Mouse (Mus musculus) c-Kit-positive CD71-negative TER-119-negative erythroid progenitor cells, embryonic 14.5 days (primary cell): Measurements from ENCODE around the gene Map4k5.

Experiments used
- DNase-seq: peaks from one replicate; pipeline ENCODE4 v3.0.0-alpha.2; 2013; ENCODE audit warnings: low read depth

Gene Map4k5

DNA sequence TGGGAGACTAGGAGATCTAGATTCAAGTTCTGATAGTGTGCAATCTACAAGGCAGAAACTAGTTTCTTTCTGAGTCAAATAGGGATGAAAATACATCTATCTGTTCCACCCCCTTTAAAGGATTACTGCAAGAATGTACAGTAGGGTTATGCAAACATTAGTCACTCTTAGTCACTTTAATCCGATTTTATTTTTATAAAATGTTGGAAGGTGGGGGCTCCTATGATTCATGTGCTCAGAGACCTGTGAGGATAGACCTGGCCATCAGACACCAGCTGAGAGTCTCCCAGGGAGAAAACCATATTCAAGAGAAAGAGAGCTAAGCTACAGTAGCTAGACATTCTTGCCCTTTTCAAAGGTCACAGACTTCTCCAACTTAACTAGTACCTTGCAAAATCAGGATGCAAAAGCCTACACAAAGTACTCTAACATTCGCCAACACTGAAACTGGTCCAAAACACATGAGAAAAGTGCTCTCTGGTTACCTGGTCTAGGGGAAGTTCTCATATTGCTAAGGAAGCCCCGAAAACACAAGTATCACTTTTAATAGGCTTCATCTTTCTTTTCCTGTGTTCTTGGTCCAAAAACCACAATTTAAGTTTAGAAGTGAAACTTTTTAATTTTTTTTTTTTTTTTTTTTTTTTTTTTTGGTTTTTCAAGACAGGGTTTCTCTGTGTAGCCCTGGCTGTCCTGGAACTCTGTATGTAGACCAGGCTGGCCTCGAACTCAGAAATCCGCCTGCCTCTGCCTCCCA, 7.7 kb downstream of the Map4k5 start:
- no peak for DNase-seq

DNA sequence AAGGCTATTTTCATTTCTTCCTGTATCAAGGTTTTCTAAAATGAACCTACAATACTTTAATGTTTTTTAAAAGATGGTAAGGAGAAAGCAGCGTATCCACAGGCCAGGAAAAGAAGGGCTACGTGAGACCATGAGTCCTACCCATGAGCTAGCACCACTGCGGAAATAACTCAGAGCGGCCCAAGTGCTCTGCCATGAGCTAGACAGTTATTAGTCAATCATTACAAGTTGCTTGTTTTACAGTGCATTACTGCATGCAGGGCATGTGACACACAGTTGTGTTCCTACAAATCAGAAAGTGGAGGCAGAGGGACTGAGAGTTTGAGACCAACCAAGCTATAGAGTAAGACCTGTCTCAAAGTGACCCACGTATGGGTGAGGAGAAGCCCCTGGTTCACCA, 8.9 kb downstream of the Map4k5 start:
- no peak for DNase-seq

DNA sequence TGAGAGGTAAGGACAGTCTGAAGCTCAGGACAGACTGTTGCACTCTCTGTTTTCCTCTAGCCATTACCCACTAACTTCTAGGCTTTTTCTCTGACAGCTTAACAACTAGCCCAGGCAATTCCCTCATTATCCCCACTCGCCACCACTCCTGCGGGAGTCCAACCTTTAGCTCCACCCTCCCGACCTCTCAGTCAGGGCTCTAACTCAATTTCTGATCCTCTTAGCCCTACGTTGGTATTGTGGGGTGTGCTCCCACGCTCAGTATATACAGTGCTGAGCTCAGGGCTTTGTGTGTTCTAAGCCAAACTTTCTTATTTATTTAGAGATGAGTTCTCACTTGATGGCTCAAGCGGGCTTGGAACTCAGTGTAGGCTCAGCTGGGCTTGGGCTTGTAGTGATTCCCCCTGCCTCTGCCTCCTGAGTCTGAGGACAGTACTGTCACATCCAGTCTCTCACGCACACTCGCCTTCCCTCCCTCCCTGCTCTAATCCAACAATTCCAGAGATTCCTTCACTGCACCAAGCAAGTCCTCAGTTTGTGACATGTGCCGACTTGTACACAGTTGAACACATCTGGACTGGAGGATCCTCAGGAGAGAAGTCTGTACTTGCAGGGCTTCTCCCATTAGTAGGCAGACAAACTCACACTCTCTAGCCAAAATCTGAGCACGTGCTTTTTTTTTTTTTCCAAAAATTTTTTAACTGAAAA, 11.6 kb downstream of the Map4k5 start:
- no peak for DNase-seq

DNA sequence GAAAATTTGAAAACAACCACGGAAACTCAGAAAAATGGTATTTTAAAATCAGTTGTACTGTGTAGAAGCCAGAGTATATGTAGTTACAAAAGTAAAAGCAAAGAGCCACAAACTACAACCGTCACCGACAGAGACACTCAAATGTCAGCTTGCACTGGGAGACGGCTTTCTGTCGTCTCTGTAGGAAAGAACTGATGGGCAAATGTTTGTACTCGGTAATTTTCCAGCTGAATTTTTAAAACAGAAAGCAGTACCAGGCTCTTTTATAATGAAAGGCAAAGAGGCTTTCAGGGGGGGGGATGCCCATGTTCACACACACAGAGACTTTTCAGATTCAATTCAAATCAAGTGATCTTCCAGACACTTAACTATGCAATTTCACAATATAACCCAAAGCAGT, 13.3 kb downstream of the Map4k5 start:
- DNase-seq, result no peak

DNA sequence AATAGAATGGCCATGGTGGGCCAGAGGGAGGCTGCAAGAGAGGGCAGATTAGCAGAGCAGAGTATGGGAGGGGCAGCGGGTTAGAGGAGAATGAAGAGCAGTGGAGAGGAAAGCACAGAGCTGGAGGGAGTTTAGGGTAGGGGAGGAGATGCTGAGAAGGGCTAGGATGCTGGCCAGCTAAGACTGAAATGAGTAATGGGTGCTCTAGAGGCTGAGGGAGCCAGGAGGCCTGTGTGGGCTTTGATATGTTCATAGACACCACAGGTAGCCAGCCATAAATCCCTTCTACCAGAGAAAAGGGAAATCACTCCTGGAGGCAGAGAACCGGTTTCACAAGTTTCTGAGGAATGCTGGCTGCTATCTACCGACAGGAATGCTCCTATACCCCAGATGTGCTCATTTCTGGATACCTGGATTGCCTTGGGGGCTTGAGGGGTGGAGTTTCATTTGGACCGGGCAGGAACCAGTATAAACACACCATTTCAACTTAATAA, 13.8 kb downstream of the Map4k5 start:
- no peak for DNase-seq

DNA sequence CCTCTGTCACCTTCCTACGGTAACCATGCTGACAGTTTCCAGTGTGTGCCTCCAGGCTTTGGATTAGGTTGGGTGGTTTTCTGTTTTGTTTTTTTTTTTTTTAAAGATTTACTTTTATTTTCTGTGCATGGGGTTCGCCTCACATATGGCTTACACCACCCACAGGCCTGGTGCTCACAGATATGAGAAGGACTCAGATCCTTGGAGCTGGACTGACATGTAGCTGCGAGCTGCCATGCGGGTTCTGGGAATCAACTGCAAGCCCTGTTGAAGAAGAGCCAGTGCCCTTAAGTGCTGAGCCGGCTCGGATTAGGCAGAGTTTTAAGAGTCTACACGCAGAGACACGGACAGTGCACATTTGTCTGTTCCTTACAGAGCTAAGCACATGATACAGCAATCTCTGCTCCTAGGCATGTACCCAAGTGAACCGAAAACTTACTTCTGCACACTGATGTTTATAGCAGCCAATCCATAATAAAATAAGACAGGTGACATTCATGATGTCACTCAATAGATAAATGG, 15.1 kb downstream of the Map4k5 start:
- DNase-seq, result no peak

DNA sequence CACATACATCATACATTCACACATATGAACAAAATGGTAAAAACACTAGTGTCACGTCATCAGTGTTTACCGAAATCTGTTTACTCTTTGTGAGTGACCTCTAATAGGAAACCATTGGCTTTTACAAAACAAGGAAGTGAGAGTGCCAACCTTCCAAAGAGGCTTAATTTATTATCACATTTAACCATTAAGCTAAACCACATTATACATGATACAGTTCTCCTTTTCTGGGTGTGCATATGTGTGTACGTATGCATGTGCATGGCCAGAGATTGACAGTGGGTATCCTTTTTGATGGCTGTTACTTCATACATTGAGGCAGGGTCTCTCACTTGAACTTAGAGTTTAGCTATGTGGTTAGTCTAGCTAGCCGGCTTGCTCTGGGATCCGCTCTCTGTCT, 21.4 kb downstream of the Map4k5 start:
- DNase-seq, result no peak

DNA sequence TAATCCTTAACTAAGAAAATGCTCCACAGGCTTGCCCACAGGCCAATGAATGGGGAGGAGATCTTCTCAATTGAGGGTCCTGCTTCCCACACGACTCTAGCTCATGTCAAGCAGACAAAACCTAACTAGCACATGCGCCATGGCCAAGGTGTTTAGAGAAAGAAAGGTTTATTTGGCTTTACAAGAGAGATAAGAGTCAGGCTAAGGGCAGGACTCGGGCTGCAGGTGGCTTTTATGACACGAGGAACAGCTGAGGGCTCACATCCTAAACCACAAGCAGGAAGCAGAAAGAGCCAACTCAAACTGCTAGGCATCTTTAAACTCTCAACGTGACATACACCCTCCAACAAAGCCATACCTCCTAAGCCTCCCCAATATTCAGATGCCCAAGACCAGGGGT, 25.7 kb downstream of the Map4k5 start:
- DNase-seq, result no peak

DNA sequence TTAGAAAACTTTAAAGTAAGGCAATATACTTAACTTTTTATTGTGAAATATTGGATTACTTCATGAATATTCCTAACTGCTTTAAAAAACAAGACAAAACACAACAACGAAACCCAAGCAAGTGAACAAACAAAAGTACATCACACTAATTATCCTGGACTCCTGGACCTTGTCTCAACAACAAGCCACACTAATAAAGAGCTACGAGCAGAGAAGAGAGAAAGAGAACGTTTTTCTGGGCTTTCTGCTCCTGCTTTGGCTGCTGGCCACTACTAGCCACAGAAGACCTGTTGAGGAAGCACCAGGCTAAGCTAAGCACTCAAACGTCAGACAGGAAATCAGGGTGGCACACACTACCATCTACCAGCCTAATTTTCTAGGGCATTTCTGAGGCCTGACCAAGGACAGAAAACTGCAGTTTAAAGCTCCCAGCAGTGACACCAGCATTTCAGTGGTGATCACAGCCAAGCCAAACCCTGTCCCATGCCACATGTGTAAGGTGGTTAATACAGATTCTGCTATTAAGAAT, 28.8 kb downstream of the Map4k5 start:
- no peak for DNase-seq

DNA sequence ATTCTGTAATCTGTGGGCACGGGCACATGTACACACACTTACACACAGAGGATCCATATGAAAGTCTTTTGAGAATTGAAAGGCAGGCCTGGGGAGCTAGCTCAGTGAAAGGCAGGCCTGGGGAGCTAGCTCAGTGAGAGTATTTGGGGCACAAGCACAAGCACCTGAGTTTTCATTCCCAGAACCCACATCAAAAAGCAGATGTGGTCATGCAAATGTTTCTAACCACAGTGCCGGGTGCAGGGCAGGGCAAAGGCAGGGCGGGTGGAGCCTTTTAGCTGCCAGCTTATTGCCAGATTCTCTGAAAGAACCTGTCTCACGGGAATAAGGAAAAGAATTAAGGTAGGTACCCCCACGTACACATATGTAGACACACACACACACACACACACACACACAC, 29.5 kb downstream of the Map4k5 start:
- no peak for DNase-seq

DNA sequence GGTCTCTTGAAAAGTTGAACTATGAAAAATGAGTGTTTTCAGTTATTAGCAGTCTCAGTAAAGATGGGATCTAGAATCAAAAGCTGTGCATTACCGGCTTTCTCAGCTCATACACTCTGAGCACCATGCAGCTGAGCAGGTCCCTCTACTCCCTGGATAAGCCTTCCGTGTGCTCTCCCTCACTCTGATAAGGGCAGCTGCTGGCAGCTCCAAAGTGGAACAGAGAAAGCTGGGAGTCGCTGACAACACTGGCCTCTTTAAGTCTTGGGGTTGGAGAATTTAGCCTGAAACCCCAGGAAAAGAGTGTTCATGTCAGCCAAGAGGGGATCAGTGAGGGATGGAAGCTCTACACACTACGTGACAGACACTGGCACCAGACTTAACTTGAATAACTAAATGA, 34.2 kb downstream of the Map4k5 start:
- no peak for DNase-seq

DNA sequence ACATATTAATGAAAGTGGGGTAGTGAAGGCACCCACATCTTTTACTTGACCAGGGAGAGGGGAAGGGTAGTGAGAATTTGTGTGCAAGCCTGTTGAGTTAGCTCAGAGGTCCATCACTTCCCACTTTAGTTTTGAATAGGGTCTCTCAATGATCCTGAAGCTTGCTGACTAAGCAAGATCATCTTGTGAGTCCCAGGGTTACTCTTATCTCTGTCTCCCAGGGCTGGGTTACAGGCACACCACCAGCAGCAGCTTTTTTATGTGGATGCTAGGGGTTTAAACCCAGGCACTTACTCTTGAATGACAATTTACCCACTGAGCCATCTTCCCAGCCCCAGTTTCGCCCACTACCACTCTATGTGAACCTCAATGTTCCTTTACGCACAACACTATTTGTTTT, 35.4 kb downstream of the Map4k5 start:
- no peak for DNase-seq

DNA sequence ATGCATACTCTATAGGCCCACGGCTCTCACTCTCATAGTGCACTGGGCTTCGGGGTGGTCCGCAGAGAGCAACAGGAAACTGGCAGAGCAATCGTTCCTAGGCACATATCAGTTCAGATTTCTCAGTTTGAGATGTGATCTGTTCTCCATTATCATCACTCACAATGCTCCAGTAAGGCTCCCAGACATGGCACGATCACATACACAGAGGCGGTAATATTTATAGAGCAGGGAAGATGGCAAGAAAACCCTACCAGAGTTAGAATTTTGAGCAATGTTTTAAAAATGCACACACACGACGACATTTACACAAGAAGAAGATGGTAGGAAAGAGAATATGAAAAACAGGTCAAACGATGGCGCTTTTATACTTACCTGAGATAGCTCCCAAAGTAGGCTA, 36.6 kb downstream of the Map4k5 start:
- no peak for DNase-seq

DNA sequence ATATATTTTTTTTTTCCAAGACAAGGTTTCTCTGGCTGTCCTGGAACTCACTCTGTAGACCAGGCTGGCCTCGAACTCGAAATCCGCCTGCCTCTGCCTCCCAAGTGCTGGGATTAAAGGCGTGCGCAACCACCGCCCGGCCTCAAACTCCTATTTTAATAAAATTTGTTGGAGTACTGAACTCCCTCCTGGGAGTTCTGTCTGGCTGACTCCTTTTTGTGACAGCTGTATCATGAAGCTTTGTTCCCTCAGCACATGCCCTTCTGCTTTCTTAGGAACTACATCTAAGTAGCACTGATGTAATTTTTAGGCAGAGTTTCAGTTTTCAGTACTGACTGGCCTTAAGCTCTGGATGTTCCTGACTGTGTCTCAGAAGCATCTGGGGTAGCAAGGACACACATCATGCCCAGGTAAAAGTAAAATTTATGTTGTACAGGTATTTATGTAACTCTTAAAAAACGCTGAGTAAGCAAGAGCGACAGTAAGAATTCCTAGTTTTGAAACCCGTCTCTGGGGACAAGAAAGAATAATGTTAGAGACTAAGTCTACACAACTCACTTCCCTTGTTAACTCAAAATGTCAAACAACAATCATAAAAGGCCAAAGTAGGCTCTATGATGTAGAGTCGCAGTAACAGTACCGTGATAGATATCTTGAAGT, 37.2 kb downstream of the Map4k5 start:
- DNase-seq, result no peak

DNA sequence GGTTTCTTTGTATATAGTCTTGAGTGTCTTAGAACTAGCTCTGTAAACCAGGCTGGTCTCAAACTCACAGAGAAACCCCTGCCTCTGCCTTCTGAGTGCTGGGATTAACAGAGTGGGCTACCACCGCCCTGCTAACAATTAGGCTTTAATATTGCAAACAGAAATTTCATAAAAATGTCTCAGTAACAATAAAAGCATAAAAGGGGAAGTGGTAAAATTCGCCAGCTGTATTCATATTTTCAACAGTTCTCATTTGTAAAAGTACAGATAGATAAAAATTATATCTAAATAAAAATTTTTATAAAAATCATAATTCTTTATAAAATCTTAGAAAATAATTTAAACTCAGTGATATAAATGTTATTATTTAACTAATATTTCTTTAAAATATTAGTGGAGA, 39.1 kb downstream of the Map4k5 start:
- no peak for DNase-seq

DNA sequence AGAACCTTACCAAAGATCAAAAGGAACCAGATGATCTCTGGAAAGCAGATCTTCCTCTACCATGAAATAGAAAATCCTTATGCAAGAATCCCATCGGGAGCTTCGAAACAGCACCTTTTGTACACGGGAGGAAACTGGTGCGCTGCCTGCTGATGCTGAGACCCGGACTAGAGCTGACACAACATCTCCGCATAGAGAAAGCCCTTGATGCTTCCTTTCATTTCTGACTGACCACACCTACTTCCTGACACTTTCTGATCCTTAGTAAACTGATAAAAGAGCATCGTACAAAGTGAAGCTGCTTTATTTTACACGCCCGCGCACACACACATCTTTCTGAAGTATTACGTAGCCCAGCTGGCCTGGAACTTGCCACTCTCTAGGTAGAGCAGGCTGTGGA, 39.6 kb downstream of the Map4k5 start:
- DNase-seq, result no peak

DNA sequence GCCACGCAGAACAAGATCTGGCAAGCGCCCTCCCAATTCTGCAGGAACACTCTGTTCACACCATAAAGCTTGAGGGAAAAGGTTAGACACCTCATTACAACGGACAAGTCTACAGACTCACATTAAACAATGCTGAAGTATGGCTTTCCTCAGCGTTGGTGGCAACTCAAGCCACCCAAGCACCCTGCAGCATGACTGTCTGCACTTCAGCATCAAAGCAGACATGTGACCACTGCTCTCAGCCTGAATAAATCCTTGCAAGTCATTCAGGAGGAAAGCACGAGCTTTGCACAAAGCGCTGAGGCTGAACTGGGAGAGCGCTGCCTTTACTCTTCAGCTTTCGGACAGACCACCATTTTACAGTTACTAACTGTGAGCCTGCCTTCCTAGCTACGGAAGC, 40.7 kb downstream of the Map4k5 start:
- no peak for DNase-seq

DNA sequence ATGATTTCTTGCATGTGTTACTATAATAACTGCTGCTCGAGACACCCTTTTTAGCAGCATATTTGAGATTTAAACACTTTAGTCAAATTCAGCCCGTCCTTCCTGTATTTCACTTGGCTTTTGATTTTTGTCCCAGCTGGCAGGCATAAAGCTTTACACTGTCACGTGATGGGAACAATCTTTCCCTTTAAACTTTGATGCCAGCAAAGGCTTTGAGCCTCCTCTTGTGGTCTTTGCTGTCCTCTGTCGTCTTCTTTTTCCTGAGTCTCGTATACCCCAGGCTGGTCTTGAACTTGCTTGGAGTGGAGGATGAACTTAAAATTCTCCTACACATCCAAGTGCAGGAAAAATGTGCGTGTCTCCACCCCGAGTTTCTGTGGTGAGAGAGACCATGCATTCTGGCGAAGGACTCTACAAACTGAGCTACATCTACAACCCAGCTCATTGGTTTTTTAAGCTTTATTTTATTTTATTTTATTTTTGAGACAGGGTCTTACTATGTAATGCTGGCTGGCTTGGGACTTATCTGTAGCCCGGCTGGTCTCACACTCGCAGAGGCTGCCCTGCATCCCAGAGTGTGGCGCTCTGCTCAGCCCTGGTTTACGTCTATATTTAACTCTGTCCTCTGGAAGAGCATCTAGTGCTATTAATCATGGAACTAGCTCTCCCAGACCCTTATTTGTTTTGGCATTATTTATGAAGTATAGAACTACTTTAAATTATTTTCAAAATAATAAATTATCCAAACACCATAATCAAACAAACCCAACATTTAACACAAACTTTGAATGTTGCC, 44.7 kb downstream of the Map4k5 start:
- no peak for DNase-seq

DNA sequence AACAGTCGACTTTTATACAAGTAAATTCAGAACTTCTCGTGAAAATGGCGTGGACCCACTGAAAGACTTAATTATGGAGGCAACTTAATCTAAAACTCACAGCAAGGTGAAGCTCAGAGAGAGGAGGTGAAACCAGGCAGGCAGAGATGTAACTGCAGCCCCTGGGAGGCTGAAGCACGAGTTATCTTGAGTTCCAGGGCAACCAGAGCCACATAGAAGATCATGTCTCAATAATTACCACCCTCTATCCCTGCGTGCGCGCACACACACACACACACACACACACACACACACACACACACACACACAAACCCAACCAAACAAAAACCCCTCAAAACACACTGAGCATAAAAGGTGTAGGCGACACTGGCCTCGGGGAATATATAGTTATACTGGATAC, 46.5 kb downstream of the Map4k5 start:
- no peak for DNase-seq

DNA sequence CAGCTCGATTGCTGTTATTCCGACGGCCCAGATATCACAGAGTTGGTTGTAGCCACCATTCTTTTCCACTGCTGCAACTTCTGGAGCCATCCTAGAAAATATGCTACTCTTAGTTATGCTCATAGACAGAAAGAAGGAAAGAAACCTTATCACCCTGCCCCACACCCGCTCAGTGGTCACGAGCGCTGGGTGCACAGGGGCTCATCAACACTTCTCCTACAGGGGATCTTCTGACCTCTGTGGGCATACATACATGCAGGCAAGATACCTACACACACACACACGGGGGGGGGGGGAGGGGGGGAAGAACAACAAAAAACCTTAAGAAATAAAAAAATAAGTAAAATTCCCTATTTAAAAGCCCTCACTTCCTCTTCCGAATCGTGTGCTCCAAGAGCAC, 47.3 kb downstream of the Map4k5 start:
- DNase-seq, result no peak

DNA sequence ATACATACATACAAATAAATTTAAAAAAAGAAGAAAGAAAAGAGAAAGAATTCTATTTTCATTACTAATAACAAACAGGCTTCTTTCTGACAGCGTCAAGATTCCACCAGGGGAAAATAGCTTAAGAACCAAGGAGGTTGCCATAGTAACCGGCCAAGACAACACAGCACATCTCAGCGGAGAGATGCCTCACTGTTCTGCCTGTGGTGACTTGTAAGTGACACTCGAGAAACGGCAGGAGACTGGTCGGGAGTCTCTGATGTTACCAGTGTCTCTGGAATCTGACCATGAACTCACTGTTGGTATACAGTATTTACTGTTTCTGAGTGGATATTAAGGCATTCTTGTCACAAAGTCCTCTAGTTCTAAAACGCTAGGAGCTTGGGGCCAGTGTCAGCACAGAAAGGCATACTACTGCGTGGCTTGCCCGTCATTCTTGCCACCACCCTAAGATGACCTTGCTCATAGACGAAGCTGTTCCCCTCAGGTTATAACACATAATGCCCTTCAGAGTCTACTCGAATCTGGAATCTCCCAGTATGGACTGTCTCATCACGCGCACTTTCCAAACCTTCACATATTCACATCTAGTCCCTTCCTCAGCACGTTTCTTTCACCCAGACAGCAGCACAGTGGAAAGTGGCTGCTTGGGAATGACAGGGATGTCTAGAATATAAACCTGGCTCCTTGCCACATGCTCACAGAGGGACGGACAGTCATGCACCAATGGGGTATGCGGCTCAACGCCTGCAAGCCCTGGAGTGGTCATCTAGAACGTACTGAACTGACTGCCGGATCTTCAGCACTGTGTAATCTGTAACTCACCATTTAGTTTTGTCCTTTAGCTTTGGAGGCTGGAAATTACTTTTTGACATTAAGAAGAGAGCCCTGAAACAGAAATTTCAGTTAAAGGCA, 49.2 kb downstream of the Map4k5 start:
- no peak for DNase-seq
